Mouse (Mus musculus) stomach, embryonic 15.5 days (tissue): ENCODE results near the gene Nfkb1. TPM values are rescaled to one million over a fixed set of nuclear protein-coding genes. Genes with fewer than 3 reads are reported as not detected.

Source experiments
- ATAC-seq: fragments of 200-750 bp; cut with Nextera tagmentation; 2 replicates; pipeline ENCODE4 v1.8.0; 2017; ENCODE audit warnings: low read depth, moderate number of reproducible peaks, moderate TSS enrichment; ENCODE audit not compliant: insufficient read depth, low FRiP score
- H3K27ac ChIP-seq: fragments of 300-500 bp; sonication (generic); 2 replicates; pipeline ENCODE4 v1.5.1; 2015; ENCODE audit warnings: mild to moderate bottlenecking, inconsistent platforms
- H3K27me3 ChIP-seq: fragments of 300-500 bp; sonication (generic); replicated peaks from 2 replicates; pipeline ENCODE4 v1.6.1; 2015; ENCODE audit warnings: inconsistent platforms
- H3K36me3 ChIP-seq: fragments of 300-500 bp; sonication (generic); 2 replicates; pipeline ENCODE4 v1.6.1; 2015; ENCODE audit warnings: inconsistent platforms
- H3K4me1 ChIP-seq: fragments of 300-500 bp; sonication (generic); 2 replicates; pipeline ENCODE4 v1.6.1; 2015; ENCODE audit warnings: inconsistent platforms
- H3K4me2 ChIP-seq: fragments of 300-500 bp; sonication (generic); 2 replicates; pipeline ENCODE4 v1.6.1; 2015; ENCODE audit warnings: mild to moderate bottlenecking, inconsistent platforms
- H3K4me3 ChIP-seq: fragments of 300-500 bp; sonication (generic); replicated peaks from 2 replicates; pipeline ENCODE4 v1.5.1; 2015; ENCODE audit warnings: inconsistent platforms
- H3K9ac ChIP-seq: fragments of 300-500 bp; sonication (generic); 2 replicates; pipeline ENCODE4 v1.6.1; 2015; ENCODE audit warnings: inconsistent platforms
- H3K9me3 ChIP-seq: fragments of 300-500 bp; sonication (generic); 2 replicates; pipeline ENCODE4 v1.6.1; 2016; ENCODE audit warnings: inconsistent platforms
- WGBS: fragments of 180-500 bp; shearing (Covaris S2); methylation state at CpG from one replicate; pipeline ENCODE4 v1.1.7; 2015; 5-methylcytosine and 5-hydroxymethylcytosine counted together
- polyA plus RNA-seq: library from polyadenylated mRNA; unstranded; fragments of >200 nt; fragmentation: Nextera tagmentation; extraction: Ambion mirVana; gene quantifications from 2 replicates; pipeline ENCODE4 v1.2.1, GENCODE M21; 2015

Nfkb1 gene
- polyA plus RNA-seq, 1 experiment from 2014 or later = 24.5 TPM

- Histone ChIP-seq H3K27me3 (no peaks in the 10 kb centered on the region), H3K4me3 (no peak overlapping the region), H3K36me3 (peaks cover 23% of the 10 kb centered on the region), H3K27ac (no peak overlapping the region), H3K4me2 (no peak overlapping the region), H3K4me1 (peaks cover 3% of the 10 kb centered on the region; the same call in 1 of the 2 replicates), H3K9ac (no peak overlapping the region), H3K9me3 (no peaks in the 10 kb centered on the region)
- ATAC-seq = no peak
- WGBS = 65% methylated on average over 3 of the region's 3 CpGs
Observed at GRCm38 (mm10) chr3:135610221-135610620, 81.1 kb downstream of the Nfkb1 start.

GRCm38 (mm10) chr3:135607660-135608473 is 83.5 kb downstream of the Nfkb1 start:
- peaks cover 7% of the 10 kb centered on the region for H3K4me1 ChIP-seq
- WGBS = 77% methylated on average over 24 of the region's 24 CpGs
- no peak for ATAC-seq
- peaks cover 22% of the 10 kb centered on the region for H3K36me3 ChIP-seq
- no peaks in the 10 kb centered on the region for H3K9me3 ChIP-seq
- no peaks in the 10 kb centered on the region for H3K27me3 ChIP-seq
- H3K27ac ChIP-seq = peak overlapping the region; percentile 48; the same call in 1 of the 2 replicates
- no peak overlapping the region for H3K9ac ChIP-seq
- peak overlapping the region; percentile 19; the same call in 1 of the 2 replicates for H3K4me2 ChIP-seq
- H3K4me3 ChIP-seq = no peak overlapping the region

- no peak for ATAC-seq
- peaks cover 7% of the 10 kb centered on the region for H3K4me1 ChIP-seq
- no peak overlapping the region for H3K9ac ChIP-seq
- H3K4me3 ChIP-seq = no peak overlapping the region
- no peaks in the 10 kb centered on the region for H3K9me3 ChIP-seq
- no peak overlapping the region for H3K4me2 ChIP-seq
- WGBS = 67% methylated on average over 9 of the region's 9 CpGs
- H3K27me3 ChIP-seq = no peaks in the 10 kb centered on the region
- 0 out of 2 replicates have a peak overlapping the region, but pooled peaks have one; percentile 28 for H3K27ac ChIP-seq
- peaks cover 23% of the 10 kb centered on the region; the same call in 1 of the 2 replicates for H3K36me3 ChIP-seq
Observed at GRCm38 (mm10) chr3:135607021-135607420, 84.3 kb downstream of the Nfkb1 start.

- ATAC-seq = peak; percentile 54; the same call in 1 of the 2 replicates
- H3K9me3 ChIP-seq = no peaks in the 10 kb centered on the region
- H3K9ac ChIP-seq = no peak overlapping the region
- H3K4me2 ChIP-seq = no peak overlapping the region
- no peak overlapping the region for H3K4me3 ChIP-seq
- peaks cover 7% of the 10 kb centered on the region for H3K4me1 ChIP-seq
- peaks cover 23% of the 10 kb centered on the region; the same call in 1 of the 2 replicates for H3K36me3 ChIP-seq
- no peaks in the 10 kb centered on the region for H3K27me3 ChIP-seq
- 0 out of 2 replicates have a peak overlapping the region, but pooled peaks have one; percentile 36 for H3K27ac ChIP-seq
- 71% methylated on average over 8 of the region's 8 CpGs for WGBS
Observed at GRCm38 (mm10) chr3:135606592-135606991, 84.8 kb downstream of the Nfkb1 start.

GRCm38 (mm10) chr3:135605474-135605873 is 85.9 kb downstream of the Nfkb1 start:
- no peak overlapping the region for H3K4me3 ChIP-seq
- peaks cover 31% of the 10 kb centered on the region for H3K36me3 ChIP-seq
- ATAC-seq = no peak
- no peak overlapping the region for H3K9ac ChIP-seq
- 39% methylated on average over 4 of the region's 4 CpGs for WGBS
- no peaks in the 10 kb centered on the region for H3K27me3 ChIP-seq
- peak overlapping the region; percentile 53 for H3K27ac ChIP-seq
- H3K4me2 ChIP-seq = no peak overlapping the region
- peaks cover 7% of the 10 kb centered on the region for H3K4me1 ChIP-seq
- H3K9me3 ChIP-seq = no peaks in the 10 kb centered on the region

- Histone ChIP-seq H3K9me3 (no peaks in the 10 kb centered on the region), H3K9ac (no peak overlapping the region), H3K4me2 (no peak overlapping the region), H3K4me3 (no peak overlapping the region), H3K27ac (peak overlapping the region; percentile 77; the same call in 1 of the 2 replicates), H3K4me1 (peaks cover 7% of the 10 kb centered on the region), H3K27me3 (no peaks in the 10 kb centered on the region), H3K36me3 (peaks cover 30% of the 10 kb centered on the region)
- ATAC-seq = no peak
- WGBS = 72% methylated on average over 10 of the region's 10 CpGs
Observed at GRCm38 (mm10) chr3:135604626-135605417, 86.5 kb downstream of the Nfkb1 start.

GRCm38 (mm10) chr3:135602731-135603130 is 88.6 kb downstream of the Nfkb1 start:
- Histone ChIP-seq H3K4me2 (no peak overlapping the region), H3K4me1 (peaks cover 7% of the 10 kb centered on the region), H3K27me3 (no peaks in the 10 kb centered on the region), H3K9ac (no peak overlapping the region), H3K27ac (no peak overlapping the region), H3K4me3 (no peak overlapping the region), H3K36me3 (peaks cover 24% of the 10 kb centered on the region), H3K9me3 (no peaks in the 10 kb centered on the region)
- no peak for ATAC-seq
- WGBS = 84% methylated on average over 10 of the region's 10 CpGs

- Histone ChIP-seq H3K4me3 (no peak overlapping the region), H3K4me1 (peaks cover 10% of the 10 kb centered on the region), H3K36me3 (peaks cover 26% of the 10 kb centered on the region), H3K9me3 (no peaks in the 10 kb centered on the region), H3K27ac (peak overlapping the region; percentile 67; the same call in 1 of the 2 replicates), H3K9ac (no peak overlapping the region), H3K27me3 (no peaks in the 10 kb centered on the region), H3K4me2 (no peak overlapping the region)
- WGBS = 80% methylated on average over 3 of the region's 3 CpGs
- ATAC-seq = no peak
Observed at GRCm38 (mm10) chr3:135598355-135598754, 93.0 kb downstream of the Nfkb1 start.

GRCm38 (mm10) chr3:135597014-135597413 is 94.3 kb downstream of the Nfkb1 start:
- H3K4me2 ChIP-seq = no peak overlapping the region
- no peak overlapping the region for H3K4me3 ChIP-seq
- H3K36me3 ChIP-seq = peaks cover 27% of the 10 kb centered on the region
- peak overlapping the region; percentile 67 for H3K27ac ChIP-seq
- ATAC-seq = no peak
- 75% methylated on average over 4 of the region's 4 CpGs for WGBS
- H3K4me1 ChIP-seq = peaks cover 10% of the 10 kb centered on the region
- H3K27me3 ChIP-seq = no peaks in the 10 kb centered on the region
- H3K9me3 ChIP-seq = no peaks in the 10 kb centered on the region
- no peak overlapping the region for H3K9ac ChIP-seq

- H3K4me2 ChIP-seq = no peak overlapping the region
- WGBS = 51% methylated on average over 21 of the region's 21 CpGs
Observed at GRCm38 (mm10) chr3:135594238-135594917, 97.0 kb downstream of the Nfkb1 start.

GRCm38 (mm10) chr3:135592011-135592410 is 99.3 kb downstream of the Nfkb1 start:
- Histone ChIP-seq H3K4me2 (no peak overlapping the region), H3K9me3 (no peaks in the 10 kb centered on the region), H3K36me3 (peaks cover 40% of the 10 kb centered on the region), H3K4me3 (no peak overlapping the region), H3K9ac (no peak overlapping the region), H3K27me3 (no peaks in the 10 kb centered on the region), H3K4me1 (peaks cover 14% of the 10 kb centered on the region), H3K27ac (no peak overlapping the region)
- ATAC-seq = no peak
- 85% methylated on average over 4 of the region's 4 CpGs for WGBS

More at GRCm38 (mm10) chr3:135594238-135594917, 97.0 kb downstream of the Nfkb1 start:
- Histone ChIP-seq H3K9ac (no peak overlapping the region), H3K4me1 (peaks cover 14% of the 10 kb centered on the region), H3K27ac (peak overlapping the region; percentile 61; the same call in 1 of the 2 replicates), H3K36me3 (peaks cover 28% of the 10 kb centered on the region), H3K4me3 (no peak overlapping the region), H3K27me3 (no peaks in the 10 kb centered on the region), H3K9me3 (no peaks in the 10 kb centered on the region)
- peak; percentile 15; the same call in 1 of the 2 replicates for ATAC-seq
